Mouse (Mus musculus) sigmoid colon, adult 10 weeks (tissue): ENCODE data around the gene Atp2c2. TPM values are rescaled to one million over a fixed set of nuclear protein-coding genes. Genes with fewer than 3 reads are reported as not detected.

Experiments used
- polyA plus RNA-seq: library from polyadenylated mRNA; stranded (reverse); fragments of 350-450 nt; fragmentation: Illumina TruSeq; extraction: RNeasy Lipid Tissue Mini Kit (QIAGEN cat#74804); gene quantifications from one replicate; pipeline ENCODE4 v1.2.3, GENCODE M21; 2014; ENCODE audit warnings: low read depth, low replicate concordance

The Atp2c2 gene
- polyA plus RNA-seq, result 0.85 TPM

DNA sequence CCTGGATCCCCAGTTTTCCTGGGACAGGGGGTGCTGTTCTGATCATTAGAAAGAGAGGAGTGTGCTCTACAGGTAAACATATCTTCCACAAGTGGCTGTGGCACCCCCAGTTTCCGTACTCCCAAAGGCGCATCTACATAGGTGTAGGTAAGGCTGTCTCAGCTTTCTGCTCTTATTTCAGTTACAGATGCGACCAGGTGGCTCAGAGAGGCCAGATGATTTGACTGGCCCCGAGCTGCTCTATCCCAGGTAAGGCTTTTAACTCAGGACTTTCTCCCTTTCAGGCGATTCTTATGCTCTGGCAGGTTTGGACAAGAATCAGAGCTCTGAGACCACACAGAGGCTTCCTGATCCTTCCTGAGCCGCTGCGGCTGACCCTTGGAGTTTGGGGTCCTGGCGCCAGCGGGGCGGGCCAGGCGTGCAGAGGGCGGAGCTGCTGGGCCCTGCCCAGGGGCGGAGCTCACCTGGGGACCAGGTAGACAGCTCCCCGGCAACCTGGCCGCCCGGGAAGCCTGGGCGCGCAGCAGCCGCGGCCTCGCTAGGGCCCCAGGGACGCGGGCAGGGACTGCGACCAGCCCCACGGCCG is at the start of gene Atp2c2:
TSS of gene Atp2c2 (plus strand) at position 461 of the 586 bp plus-strand sequence.

DNA sequence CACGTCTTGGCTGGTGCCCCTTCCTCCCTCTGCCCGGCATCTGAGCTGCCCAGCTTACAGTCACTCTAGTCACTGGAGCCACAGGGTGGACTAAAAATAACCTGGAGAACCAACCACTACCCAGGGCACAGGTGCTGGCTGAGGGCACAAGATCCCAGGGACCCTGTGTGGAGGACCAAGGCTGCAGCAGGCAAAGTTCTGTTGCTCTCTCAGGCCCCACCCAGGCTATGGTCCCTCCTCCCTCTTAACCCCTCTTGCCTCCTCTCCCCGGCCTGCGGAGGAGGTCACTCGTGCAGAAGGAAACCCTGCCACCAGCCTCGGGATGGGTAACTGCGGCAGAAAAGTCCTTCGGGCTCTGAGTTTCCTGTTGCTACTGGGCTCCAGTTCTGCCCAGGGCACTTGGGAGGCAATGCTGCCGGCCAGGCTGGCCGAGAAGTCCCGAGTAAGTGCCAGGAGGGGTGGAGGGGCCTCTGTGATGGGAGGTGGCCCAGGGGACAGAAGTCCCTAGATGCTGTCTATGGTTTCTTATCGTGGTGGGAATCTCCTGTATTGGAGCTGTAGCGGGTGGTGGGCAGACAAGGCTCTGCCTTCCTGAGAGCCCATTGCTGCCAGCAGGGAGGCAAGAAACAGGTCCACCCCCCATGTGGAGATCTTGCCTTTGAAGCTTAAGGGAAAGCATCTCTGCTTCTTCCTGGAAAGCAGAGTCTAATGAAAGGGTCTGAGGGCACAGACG is 33.4 kb upstream of the Atp2c2 start, which contains the start of gene Wfdc1:
TSS of gene Wfdc1 (plus strand) at position 147 of the 733 bp plus-strand sequence.

GRCm38 (mm10) chr8:119778263-119778662 is 78.5 kb downstream of the Atp2c2 start, which contains the start of gene Tldc1:
TSS of gene Tldc1 (minus strand) at chr8:119778416.

Other genes starting within 250 kb of the Atp2c2 start
- not detected for gene Slc38a8, start 198.3 kb upstream of the Atp2c2 start, polyA plus RNA-seq
- 46.7 TPM for gene Mbtps1, start 141.3 kb upstream of the Atp2c2 start, polyA plus RNA-seq
- 11.4 TPM for gene Hsdl1, start 124.8 kb upstream of the Atp2c2 start, polyA plus RNA-seq
- gene Dnaaf1, start 124.8 kb upstream of the Atp2c2 start, polyA plus RNA-seq, result 0.19 TPM
- gene Taf1c, start 94.8 kb upstream of the Atp2c2 start, polyA plus RNA-seq, result not detected
- gene Adad2, start 87.3 kb upstream of the Atp2c2 start, polyA plus RNA-seq, result not detected
- 0.09 TPM for gene Kcng4, start 64.3 kb upstream of the Atp2c2 start, polyA plus RNA-seq
- gene Wfdc1, start 33.6 kb upstream of the Atp2c2 start, polyA plus RNA-seq, result 5.8 TPM
- 2.5 TPM for gene Tldc1, start 78.4 kb downstream of the Atp2c2 start, polyA plus RNA-seq
- 1.4 TPM for gene Cotl1, start 140.5 kb downstream of the Atp2c2 start, polyA plus RNA-seq
- not detected for gene Klhl36, start 162.3 kb downstream of the Atp2c2 start, polyA plus RNA-seq
- 18.4 TPM for gene Usp10, start 210.4 kb downstream of the Atp2c2 start, polyA plus RNA-seq
- 3.8 TPM for gene Gm20388, start 210.8 kb downstream of the Atp2c2 start, polyA plus RNA-seq